Mouse (Mus musculus): ENCODE results near the gene Ubash3b.

Ubash3b gene

GRCm38 (mm10) chr9:41136273-41136672 is 25.2 kb downstream of the Ubash3b start:
- no peak for DNase-seq (ENCODE audit: low spot score)

GRCm38 (mm10) chr9:41134907-41135306 is 26.6 kb downstream of the Ubash3b start:
- DNase-seq (ENCODE audit: low spot score) = no peak

DNA sequence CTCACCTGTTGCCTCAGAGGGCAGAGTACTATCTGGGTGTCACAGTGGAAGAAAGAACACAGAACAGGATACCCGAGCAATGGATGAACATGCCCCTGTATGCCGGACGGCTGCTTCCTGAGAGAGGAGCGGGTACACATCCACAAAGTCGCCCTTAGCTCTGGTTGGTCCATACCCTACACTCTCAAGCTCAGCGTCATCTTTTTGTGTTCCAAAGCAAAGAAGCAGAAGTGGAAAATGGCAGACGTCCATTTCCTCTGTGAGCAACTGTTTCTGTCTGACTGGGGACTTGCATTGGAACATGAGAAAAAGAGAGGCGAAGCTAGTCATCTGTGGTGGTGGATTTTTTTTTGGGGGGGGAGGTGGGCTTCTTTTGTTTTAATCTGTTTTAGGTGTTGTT is 30.9 kb downstream of the Ubash3b start:
- DNase-seq (ENCODE audit: low spot score) = no peak

DNA sequence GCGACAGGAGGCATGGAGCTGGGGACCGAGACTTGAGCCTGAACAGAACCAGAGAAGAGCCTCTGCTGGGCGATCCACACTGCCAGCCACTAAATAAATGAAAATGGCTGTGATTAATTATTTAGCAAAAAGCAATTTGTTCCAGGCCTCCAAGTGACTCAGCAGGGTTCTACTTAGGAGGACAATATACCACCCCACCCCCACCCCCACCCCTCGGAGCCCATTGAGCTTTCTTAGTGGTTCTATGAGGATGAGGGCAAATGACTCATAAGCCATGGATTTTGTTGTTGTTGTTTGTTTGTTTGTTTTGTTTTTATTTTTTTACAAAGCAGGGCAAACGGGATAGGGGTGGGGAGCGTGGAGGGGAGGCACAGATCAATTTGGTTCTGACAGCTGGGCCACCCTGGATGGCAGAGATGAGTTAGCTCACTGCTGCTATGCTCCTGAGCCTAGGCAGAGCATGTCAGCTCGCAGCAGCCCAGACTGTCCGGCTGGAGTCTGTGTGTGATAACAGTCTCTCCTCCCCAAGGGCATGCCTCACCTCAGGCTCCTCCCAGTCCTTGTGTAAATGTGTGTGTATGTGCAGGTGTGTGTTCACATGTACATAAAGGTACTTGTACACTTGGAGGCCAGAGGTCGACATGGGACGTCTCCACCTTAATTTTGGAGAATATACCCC is 31.6 kb downstream of the Ubash3b start:
- no peak for DNase-seq (ENCODE audit: low spot score)

- no peak for DNase-seq (ENCODE audit: low spot score)
Observed at GRCm38 (mm10) chr9:41129273-41129672, 32.2 kb downstream of the Ubash3b start.

DNA sequence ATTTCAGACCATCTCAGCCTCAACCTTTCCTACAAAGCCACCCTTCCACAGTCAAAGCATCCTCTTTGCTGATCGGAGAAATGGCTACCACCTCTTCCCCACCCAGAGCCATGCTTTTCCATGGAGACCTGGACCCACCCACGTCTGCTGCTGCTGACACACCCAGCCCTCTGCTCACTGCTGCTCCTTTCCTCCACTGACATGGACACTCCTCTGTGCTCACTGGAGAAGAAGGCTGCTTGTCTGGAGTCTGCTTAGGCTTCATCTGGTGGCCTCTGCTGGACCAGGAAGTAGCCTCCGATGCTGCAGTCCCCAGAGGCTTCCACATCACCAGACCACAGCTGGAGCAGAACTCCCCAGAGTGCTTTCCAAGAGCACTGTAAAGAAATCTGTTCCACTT is 34.8 kb downstream of the Ubash3b start:
- no peak for DNase-seq (ENCODE audit: low spot score)

- DNase-seq (ENCODE audit: low spot score) = no peak
Observed at GRCm38 (mm10) chr9:41124305-41124704, 37.2 kb downstream of the Ubash3b start.

DNA sequence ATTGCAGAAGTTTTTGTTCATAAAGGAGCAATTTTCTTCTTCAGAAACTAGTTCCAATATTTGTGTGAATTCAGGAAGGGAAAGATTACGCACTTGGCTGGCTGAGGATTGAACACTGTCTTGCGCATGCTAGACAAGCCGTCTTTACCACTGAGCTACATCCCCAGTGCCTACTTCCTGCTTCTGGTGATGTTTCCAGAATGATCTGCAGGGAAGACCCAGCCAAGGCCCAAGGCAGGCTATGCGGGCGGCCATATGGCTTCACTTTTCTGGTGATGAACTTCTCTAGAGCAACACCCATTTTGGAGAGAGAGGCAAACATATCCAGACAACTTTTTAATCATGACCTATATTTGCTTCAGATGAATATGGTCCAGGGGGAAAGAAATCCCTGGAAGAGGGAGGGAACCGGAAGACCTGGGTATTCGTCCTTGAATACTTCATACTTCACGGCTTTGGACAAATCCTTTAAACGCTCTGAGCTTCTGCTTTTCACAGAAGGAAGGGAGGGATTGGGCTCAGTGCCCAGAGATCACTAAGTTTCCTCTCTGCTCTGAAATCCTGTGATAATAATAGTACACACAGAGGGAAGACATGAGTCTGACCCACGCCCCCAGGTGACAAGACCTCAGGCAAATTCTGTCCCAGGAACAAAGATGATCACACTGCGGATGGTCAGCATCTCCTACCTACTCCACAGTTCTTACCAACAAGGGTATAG is 38.9 kb downstream of the Ubash3b start:
- no peak for DNase-seq (ENCODE audit: low spot score)

GRCm38 (mm10) chr9:41121701-41122354 is 39.7 kb downstream of the Ubash3b start:
- no peak for DNase-seq (ENCODE audit: low spot score)

DNA sequence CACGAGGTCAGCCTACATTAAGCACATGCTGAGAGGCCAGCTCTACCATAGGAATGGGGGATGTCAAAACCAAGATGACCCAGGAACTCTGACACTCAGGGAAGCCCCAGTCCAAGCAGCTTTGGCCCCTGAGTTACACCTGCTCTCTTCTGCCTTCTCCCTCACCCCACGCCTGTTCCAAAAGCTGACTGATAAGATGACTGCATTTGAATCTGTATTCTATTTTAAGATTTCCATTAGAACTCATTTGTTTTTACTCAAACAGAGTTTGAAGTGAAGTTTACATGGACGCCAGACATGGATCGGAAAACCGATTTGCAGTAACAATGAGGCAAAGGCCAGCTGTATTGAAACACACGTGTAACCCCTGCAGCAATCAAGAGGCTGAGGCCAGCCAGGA is 41.5 kb downstream of the Ubash3b start:
- DNase-seq (ENCODE audit: low spot score) = no peak

GRCm38 (mm10) chr9:41118065-41118464 is 43.4 kb downstream of the Ubash3b start:
- no peak for DNase-seq (ENCODE audit: low spot score)

DNA sequence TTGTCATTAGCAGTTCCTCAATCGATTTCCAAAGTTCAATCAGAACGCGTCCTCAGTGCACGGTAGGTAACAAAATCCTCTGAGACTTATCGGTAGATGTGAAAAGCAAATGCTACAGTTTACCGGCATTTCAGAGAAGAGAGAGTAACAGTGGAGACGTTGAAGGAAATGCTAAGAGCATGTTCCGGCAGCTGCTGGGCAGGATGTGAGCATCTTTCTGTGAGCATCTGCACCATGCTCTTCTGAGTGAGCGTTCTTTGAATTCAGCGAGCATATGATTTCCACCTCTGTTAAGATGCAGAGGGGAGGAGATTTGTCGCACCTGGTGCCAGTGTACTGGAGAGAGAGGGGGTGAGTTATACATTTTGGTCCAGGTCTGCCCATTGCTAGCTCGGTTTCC is 45.4 kb downstream of the Ubash3b start:
- DNase-seq (ENCODE audit: low spot score) = no peak

GRCm38 (mm10) chr9:41114367-41114766 is 47.1 kb downstream of the Ubash3b start:
- DNase-seq (ENCODE audit: low spot score) = no peak

DNA sequence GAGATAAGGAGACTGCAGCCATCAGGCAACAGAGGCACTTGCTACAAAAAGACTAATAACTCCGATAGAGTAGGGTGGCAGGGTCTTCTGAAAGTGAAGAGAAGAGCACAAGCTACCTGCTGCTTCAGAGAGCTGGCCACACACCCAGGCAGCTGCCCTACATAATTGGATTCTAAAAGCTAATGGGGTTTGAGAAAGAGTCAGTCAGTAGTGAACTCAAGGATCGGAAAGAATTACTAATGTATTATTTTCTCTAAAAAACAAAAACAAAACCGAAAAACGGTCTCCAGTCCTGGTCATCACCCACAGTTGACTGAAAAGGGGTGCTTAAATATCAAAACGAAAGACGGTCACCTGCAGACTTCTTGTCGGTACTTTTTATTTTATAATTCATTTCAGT is 51.7 kb downstream of the Ubash3b start:
- DNase-seq (ENCODE audit: low spot score) = no peak

DNA sequence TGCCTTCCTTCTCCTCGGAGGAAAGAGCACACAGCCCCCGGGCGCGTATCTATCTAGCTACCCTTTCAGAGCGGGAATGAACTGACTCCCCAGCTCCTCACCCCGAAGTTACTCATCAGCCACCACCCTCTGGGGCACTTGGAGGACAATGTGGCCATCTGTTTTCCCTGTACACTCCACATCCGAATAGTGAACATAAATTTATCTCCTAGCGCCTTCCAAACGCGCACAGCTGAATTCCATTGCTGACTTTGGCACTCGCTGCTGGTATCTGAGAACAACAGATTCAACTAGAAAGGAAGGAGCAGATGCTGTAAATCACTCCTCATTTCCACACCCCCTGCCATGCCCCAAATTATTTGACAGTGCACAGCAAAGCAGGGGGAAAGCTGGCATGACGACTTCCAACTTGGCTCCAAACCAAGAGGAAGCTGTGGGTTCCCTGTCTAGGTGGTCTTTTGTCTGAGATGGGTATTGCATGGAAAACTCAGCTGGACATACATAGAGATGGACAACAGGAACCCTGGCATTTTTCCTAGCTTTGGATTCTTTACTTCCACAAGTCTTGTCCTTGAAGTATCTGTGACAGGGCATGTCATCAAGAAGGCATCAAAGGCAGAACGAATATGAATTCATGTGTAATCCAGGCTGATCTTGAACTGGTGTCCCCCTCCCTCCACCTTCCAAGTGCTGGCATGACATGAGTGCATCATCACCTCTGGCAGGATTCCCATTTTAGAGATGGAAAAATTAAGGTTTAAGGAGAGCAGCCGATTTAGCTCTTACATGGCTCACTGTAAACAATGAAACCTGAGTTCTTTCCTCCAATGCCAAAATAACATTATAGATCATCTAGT is 52.9 kb downstream of the Ubash3b start:
- no peak for DNase-seq (ENCODE audit: low spot score)

- DNase-seq (ENCODE audit: low spot score) = no peak
Observed at GRCm38 (mm10) chr9:41105201-41105643, 56.3 kb downstream of the Ubash3b start.

- no peak for DNase-seq (ENCODE audit: low spot score)
Observed at GRCm38 (mm10) chr9:41103722-41104121, 57.8 kb downstream of the Ubash3b start.

- no peak for DNase-seq (ENCODE audit: low spot score)
Observed at GRCm38 (mm10) chr9:41102613-41103012, 58.9 kb downstream of the Ubash3b start.

GRCm38 (mm10) chr9:41099897-41100296 is 61.6 kb downstream of the Ubash3b start:
- no peak for DNase-seq (ENCODE audit: low spot score)

DNA sequence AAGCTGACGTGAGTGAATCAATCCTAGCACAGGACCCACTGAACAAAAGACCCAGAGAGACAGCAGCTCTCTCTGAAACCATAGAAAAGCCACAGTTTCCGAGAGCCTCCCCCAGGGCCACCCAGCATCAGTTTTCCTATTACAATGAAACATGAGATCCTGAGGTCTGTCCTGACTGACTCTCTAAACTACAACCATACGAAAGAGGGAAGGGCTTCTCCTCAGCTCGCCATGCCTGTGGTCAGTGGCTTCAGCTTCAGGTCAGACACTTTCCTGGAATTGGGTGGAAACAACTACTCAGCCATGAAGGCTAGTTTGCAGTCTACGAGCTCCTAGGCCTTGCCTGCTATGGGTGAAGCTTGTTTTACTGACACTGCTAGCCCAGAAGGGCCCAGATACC is 62.4 kb downstream of the Ubash3b start:
- no peak for DNase-seq (ENCODE audit: low spot score)

DNA sequence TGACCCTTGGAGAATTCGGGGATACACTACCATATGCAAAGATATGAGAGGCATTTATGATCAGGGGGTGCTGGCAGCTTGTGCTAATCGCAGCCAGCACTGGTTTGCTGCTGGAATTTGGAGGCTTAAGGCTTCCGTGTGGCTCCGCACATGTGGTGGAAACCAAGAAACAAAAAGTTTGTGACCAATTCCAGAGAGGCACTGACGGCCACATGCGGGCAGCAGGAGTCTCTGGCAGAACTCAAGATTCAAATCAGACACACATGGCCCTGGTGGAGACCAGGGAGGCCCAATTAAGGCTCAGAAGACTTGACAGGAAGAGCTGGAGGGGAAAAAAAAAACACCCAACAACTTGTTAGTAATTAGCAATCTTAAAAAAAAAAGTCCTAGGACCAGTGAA is 63.4 kb downstream of the Ubash3b start:
- DNase-seq (ENCODE audit: low spot score) = no peak

GRCm38 (mm10) chr9:41091993-41092392 is 69.5 kb downstream of the Ubash3b start:
- no peak for DNase-seq (ENCODE audit: low spot score)

Measured in ovary, postnatal 10 days (tissue).